Mouse (Mus musculus) forebrain, embryonic 16.5 days (tissue): ENCODE data around the gene Pou2f3. TPM values are rescaled to one million over a fixed set of nuclear protein-coding genes. Genes with fewer than 3 reads are reported as not detected.
A peak's percentile ranks its signal among the peaks of the same experiment; 100 is the strongest.

Source experiments
- ATAC-seq: fragments of 200-750 bp; cut with Nextera tagmentation; 2 replicates; pipeline ENCODE4 v1.8.0; 2017; ENCODE audit warnings: mild to moderate bottlenecking, moderate library complexity
- H3K27ac ChIP-seq: fragments of 300-500 bp; sonication (generic); 2 replicates; pipeline ENCODE4 v1.5.1; 2014; ENCODE audit warnings: low read length, control low read depth
- H3K27me3 ChIP-seq: fragments of 300-500 bp; sonication (generic); replicated peaks from 2 replicates; pipeline ENCODE4 v1.6.1; 2014; ENCODE audit warnings: low read length; ENCODE audit not compliant: control insufficient read depth, insufficient read depth
- H3K36me3 ChIP-seq: fragments of 300-500 bp; sonication (generic); 2 replicates; pipeline ENCODE4 v1.6.1; 2014; ENCODE audit not compliant: control insufficient read depth, insufficient read depth
- H3K4me1 ChIP-seq: fragments of 300-500 bp; sonication (generic); replicated peaks from 2 replicates; pipeline ENCODE4 v1.6.1; 2014; ENCODE audit warnings: low read length; ENCODE audit not compliant: control insufficient read depth, insufficient read depth
- H3K4me2 ChIP-seq: fragments of 300-500 bp; sonication (generic); 2 replicates; pipeline ENCODE4 v1.6.1; 2014; ENCODE audit warnings: mild to moderate bottlenecking, low read length, control low read depth
- H3K4me3 ChIP-seq: fragments of 300-500 bp; sonication (generic); replicated peaks from 2 replicates; pipeline ENCODE4 v1.5.1; 2014; ENCODE audit warnings: mild to moderate bottlenecking, low read length, control low read depth
- H3K9ac ChIP-seq: fragments of 300-500 bp; sonication (generic); replicated peaks from 2 replicates; pipeline ENCODE4 v1.6.1; 2014; ENCODE audit warnings: low read depth, low read length, control low read depth
- H3K9me3 ChIP-seq: fragments of 300-500 bp; sonication (generic); 2 replicates; pipeline ENCODE4 v1.6.1; 2016; ENCODE audit warnings: low read length; ENCODE audit not compliant: control insufficient read depth
- WGBS: fragments of 180-500 bp; shearing (Covaris S2); extraction: QIAGEN DNeasy Blood & Tissue Kit; methylation state at CpG from one replicate; pipeline ENCODE4 v1.1.7; 2014; 5-methylcytosine and 5-hydroxymethylcytosine counted together
- polyA plus RNA-seq: library from polyadenylated mRNA; unstranded; fragments of >200 nt; fragmentation: Nextera tagmentation; extraction: Ambion mirVana; gene quantifications from 2 replicates; pipeline ENCODE4 v1.2.1, GENCODE M21; 2015

The Pou2f3 gene
- polyA plus RNA-seq, 1 experiment from 2014 or later = not detected

GRCm38 (mm10) chr9:43226573-43227160, 16.5 kb upstream of the Pou2f3 start:
- no peak overlapping the region for H3K4me2 ChIP-seq
- 79% methylated on average over 9 of the region's 9 CpGs for WGBS

GRCm38 (mm10) chr9:43225481-43225880, 15.3 kb upstream of the Pou2f3 start:
- Histone ChIP-seq H3K9ac (no peak overlapping the region), H3K4me3 (no peak overlapping the region), H3K27me3 (no peaks in the 10 kb centered on the region), H3K27ac (no peak overlapping the region), H3K4me1 (no peaks in the 10 kb centered on the region), H3K9me3 (no peaks in the 10 kb centered on the region), H3K36me3 (no peaks in the 10 kb centered on the region), H3K4me2 (no peak overlapping the region)
- no peak for ATAC-seq
- WGBS = 48% methylated on average over 2 of the region's 2 CpGs

More at GRCm38 (mm10) chr9:43226573-43227160, 16.5 kb upstream of the Pou2f3 start:
- Histone ChIP-seq H3K4me1 (no peaks in the 10 kb centered on the region), H3K9me3 (no peaks in the 10 kb centered on the region), H3K9ac (no peak overlapping the region), H3K36me3 (no peaks in the 10 kb centered on the region), H3K27me3 (no peaks in the 10 kb centered on the region), H3K4me3 (no peak overlapping the region), H3K27ac (no peak overlapping the region)
- no peak for ATAC-seq

GRCm38 (mm10) chr9:43224771-43225355, 14.7 kb upstream of the Pou2f3 start:
- Histone ChIP-seq H3K27ac (no peak overlapping the region), H3K27me3 (no peaks in the 10 kb centered on the region), H3K36me3 (no peaks in the 10 kb centered on the region), H3K9ac (no peak overlapping the region), H3K9me3 (no peaks in the 10 kb centered on the region), H3K4me3 (no peak overlapping the region), H3K4me1 (no peaks in the 10 kb centered on the region), H3K4me2 (no peak overlapping the region)
- ATAC-seq = no peak
- WGBS = 50% methylated on average over 11 of the region's 11 CpGs

- Histone ChIP-seq H3K27ac (no peak overlapping the region), H3K4me2 (no peak overlapping the region), H3K4me1 (no peaks in the 10 kb centered on the region), H3K9me3 (no peaks in the 10 kb centered on the region), H3K36me3 (no peaks in the 10 kb centered on the region), H3K27me3 (no peaks in the 10 kb centered on the region), H3K4me3 (no peak overlapping the region), H3K9ac (no peak overlapping the region)
- no peak for ATAC-seq
- 39% methylated on average over 8 of the region's 8 CpGs for WGBS
These were observed 12.2 kb upstream of the Pou2f3 start for GRCm38 (mm10) chr9:43222429-43222715.

- Histone ChIP-seq H3K9ac (no peak overlapping the region), H3K27me3 (no peaks in the 10 kb centered on the region), H3K36me3 (no peaks in the 10 kb centered on the region), H3K9me3 (no peaks in the 10 kb centered on the region), H3K27ac (no peak overlapping the region), H3K4me2 (no peak overlapping the region), H3K4me3 (no peak overlapping the region), H3K4me1 (no peaks in the 10 kb centered on the region)
- 38% methylated on average over 18 of the region's 18 CpGs for WGBS
- peak; percentile 76 for ATAC-seq
These were observed 11.7 kb upstream of the Pou2f3 start for GRCm38 (mm10) chr9:43221643-43222428.

- Histone ChIP-seq H3K4me1 (peaks cover 15% of the 10 kb centered on the region), H3K36me3 (no peaks in the 10 kb centered on the region), H3K9me3 (no peaks in the 10 kb centered on the region), H3K27ac (no peak overlapping the region), H3K9ac (no peak overlapping the region), H3K4me2 (no peak overlapping the region), H3K4me3 (no peak overlapping the region), H3K27me3 (peaks cover 6% of the 10 kb centered on the region)
- ATAC-seq = no peak
- 30% methylated on average over 11 of the region's 11 CpGs for WGBS
These were observed 742 bp upstream of the Pou2f3 start for GRCm38 (mm10) chr9:43210771-43211450.

- H3K36me3 ChIP-seq = no peaks in the 10 kb centered on the region
- H3K4me3 ChIP-seq = peak overlapping the region; percentile 28
- ATAC-seq = no peak
- peaks cover 22% of the 10 kb centered on the region for H3K27me3 ChIP-seq
- peak overlapping the region; percentile 50 for H3K4me2 ChIP-seq
- no peaks in the 10 kb centered on the region for H3K9me3 ChIP-seq
- H3K9ac ChIP-seq = peak overlapping the region; percentile 29; the same call in 1 of the 2 replicates
- 2% methylated on average over 15 of the region's 15 CpGs for WGBS
- H3K27ac ChIP-seq = no peak overlapping the region
- H3K4me1 ChIP-seq = peaks cover 22% of the 10 kb centered on the region
These were observed 4.2 kb downstream of the Pou2f3 start for GRCm38 (mm10) chr9:43206022-43206390.

- Histone ChIP-seq H3K27me3 (peaks cover 22% of the 10 kb centered on the region), H3K36me3 (no peaks in the 10 kb centered on the region)
- no peak for ATAC-seq
These were observed 4.7 kb downstream of the Pou2f3 start for GRCm38 (mm10) chr9:43205343-43206021.

GRCm38 (mm10) chr9:43200212-43200611, 10.0 kb downstream of the Pou2f3 start:
- H3K9ac ChIP-seq = no peak overlapping the region
- no peaks in the 10 kb centered on the region for H3K9me3 ChIP-seq
- H3K27me3 ChIP-seq = peaks cover 9% of the 10 kb centered on the region
- H3K4me1 ChIP-seq = no peaks in the 10 kb centered on the region; the same call in 1 of the 2 replicates
- H3K27ac ChIP-seq = no peak overlapping the region
- 7% methylated on average over 5 of the region's 5 CpGs for WGBS
- no peak overlapping the region for H3K4me2 ChIP-seq
- no peaks in the 10 kb centered on the region for H3K36me3 ChIP-seq
- no peak for ATAC-seq
- H3K4me3 ChIP-seq = no peak overlapping the region

More at GRCm38 (mm10) chr9:43205343-43206021, 4.7 kb downstream of the Pou2f3 start:
- H3K4me1 ChIP-seq = peaks cover 19% of the 10 kb centered on the region
- peak overlapping the region; percentile 50 for H3K4me2 ChIP-seq
- WGBS = 2% methylated on average over 41 of the region's 41 CpGs
- H3K9ac ChIP-seq = peak overlapping the region; percentile 29; the same call in 1 of the 2 replicates
- peak overlapping the region; percentile 28 for H3K4me3 ChIP-seq
- H3K27ac ChIP-seq = no peak overlapping the region
- H3K9me3 ChIP-seq = no peaks in the 10 kb centered on the region
